9 mouse cellular contexts compared by ENCODE assay signal in the genomic region with DNA sequence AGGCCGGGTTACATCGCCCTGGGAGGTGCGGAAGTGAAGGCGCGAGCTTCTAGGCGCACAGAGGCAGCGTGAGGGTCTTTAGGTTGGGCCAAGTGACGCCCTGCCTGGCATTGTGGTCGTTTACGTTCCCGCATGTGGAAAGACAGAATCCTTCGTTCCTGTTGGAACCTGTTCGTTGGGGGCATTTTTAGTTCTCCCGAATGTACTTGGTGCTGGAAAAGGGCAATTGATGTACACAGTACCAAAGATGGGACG. TPM values are rescaled to one million over a fixed set of nuclear protein-coding genes. Genes with fewer than 3 reads are reported as not detected.
A peak's percentile ranks its signal among the peaks of the same experiment; 100 is the strongest.
DNase-seq lines count a peak whose midpoint lies in the region; ATAC-seq and TF ChIP-seq lines count a peak whose summit lies in the region.
"Had no signal": no experiment of that assay in that cellular context is flagged by ENCODE, and none has a peak within 500 bp of the region (broad histone marks: within the 10 kb centered on the region; RNA-seq: fewer than 3 reads in every experiment).

No protein-coding gene starts in this region.

- no peaks in the 10 kb centered on the region for H3K9me3 ChIP-seq in forebrain, embryonic 12.5 days
- H3K9me3 ChIP-seq in liver, embryonic 14.5 days (ENCODE audit: control insufficient read depth, low read length): no peaks in the 10 kb centered on the region

- peaks cover 38% of the 10 kb centered on the region for H3K36me3 ChIP-seq in C2C12 (ENCODE audit: control insufficient read depth, insufficient read depth)
- H3K36me3 ChIP-seq in forebrain, embryonic 12.5 days (replicated peaks): peaks cover under 1% of the 10 kb centered on the region; the same call in 1 of the 2 replicates
- H3K36me3 ChIP-seq in liver, embryonic 14.5 days (replicated peaks; ENCODE audit: control insufficient read depth, insufficient read depth, low read depth): no peaks in the 10 kb centered on the region

- peaks cover 56% of the 10 kb centered on the region for H3K79me2 ChIP-seq in C2C12 (ENCODE audit: control insufficient read depth, insufficient read depth)

- no peak for TF ChIP-seq CTCF in C2C12 (IDR thresholded peaks at IDR 0.05; ENCODE audit: control insufficient read depth, insufficient read depth, insufficient read length)
- no peak for TF ChIP-seq CTCF in liver, embryonic 14.5 days (IDR thresholded peaks at IDR 0.05; ENCODE audit: low read depth)

- no peak for TF ChIP-seq EP300 in liver, embryonic 14.5 days (IDR thresholded peaks at IDR 0.05; ENCODE audit: low read depth)

- under 1% methylated on average over 15 of the region's 15 CpGs for WGBS in forebrain, embryonic 12.5 days
- WGBS in liver, embryonic 14.5 days (ENCODE audit: insufficient replicate concordance): under 1% methylated on average over 15 of the region's 15 CpGs

- ATAC-seq in forebrain, embryonic 12.5 days (ENCODE audit: low FRiP score): no peak; the same call in 1 of the 2 replicates
- no peak for ATAC-seq in liver, embryonic 14.5 days (ENCODE audit: insufficient read depth)

- H3K4me3 ChIP-seq in C2C12 (ENCODE audit: insufficient read depth, poor library complexity, severe bottlenecking): peak overlapping the region; percentile 82
- H3K4me3 ChIP-seq in forebrain, embryonic 12.5 days (replicated peaks): peak overlapping the region; percentile 77
- peak overlapping the region; percentile 91 for H3K4me3 ChIP-seq in liver, embryonic 14.5 days (ENCODE audit: insufficient read depth in 1 of 2, low read depth in 2 of 2, low read length in 2 of 2)

- H3ac ChIP-seq in C2C12 (ENCODE audit: control insufficient read depth, insufficient read length, low read depth): peak overlapping the region; percentile 61

- H3K4me2 ChIP-seq in forebrain, embryonic 12.5 days: peak overlapping the region; percentile 94
- H3K4me2 ChIP-seq in liver, embryonic 14.5 days (ENCODE audit: low read depth): peak overlapping the region; percentile 90

- H3K79me3 ChIP-seq in C2C12 (ENCODE audit: low read depth): peaks cover 56% of the 10 kb centered on the region

- peak overlapping the region; percentile 96 for H3K27ac ChIP-seq in forebrain, embryonic 12.5 days
- H3K27ac ChIP-seq in liver, embryonic 14.5 days: peak overlapping the region; percentile 59

- H3K27me3 ChIP-seq in C2C12 (ENCODE audit: control insufficient read depth, insufficient read depth, insufficient read length): no peaks in the 10 kb centered on the region
- H3K27me3 ChIP-seq in forebrain, embryonic 12.5 days: no peaks in the 10 kb centered on the region
- no peaks in the 10 kb centered on the region for H3K27me3 ChIP-seq in liver, embryonic 14.5 days (ENCODE audit: control insufficient read depth, insufficient read depth, low read length)

- H3K4me1 ChIP-seq in forebrain, embryonic 12.5 days: peaks cover 49% of the 10 kb centered on the region
- H3K4me1 ChIP-seq in liver, embryonic 14.5 days (replicated peaks; ENCODE audit: control insufficient read depth in 2 of 2, insufficient read depth in 2 of 2, low read length in 1 of 2): peaks cover 25 to 32% of the 10 kb centered on the region in 2 experiments

- peak overlapping the region; percentile 89 for H3K9ac ChIP-seq in forebrain, embryonic 12.5 days
- H3K9ac ChIP-seq in liver, embryonic 14.5 days (replicated peaks): peak overlapping the region; percentile 94

- DNase-seq in embryo, embryonic 11 days: peak; percentile 62
- DNase-seq in embryo, embryonic 9.5 days (ENCODE audit: extremely low spot score): no peak
- DNase-seq in liver, embryonic 14.5 days (ENCODE audit: low read depth in 3 of 3, low spot score in 3 of 3): no peak
- no peak for DNase-seq in frontal cortex, postnatal 14 days (ENCODE audit: low spot score in 2 of 2)
- DNase-seq in right cerebral cortex, postnatal 4 days: no peak
- DNase-seq in MN1 (ENCODE audit: low spot score): no peak

TF ChIP-seq in C2C12, 6 proteins besides CTCF, POLR2A, EP300 and RAD21:
- TF ChIP-seq MAX (IDR thresholded peaks at IDR 0.05) (no peak), USF1 (IDR thresholded peaks at IDR 0.05; ENCODE audit: low read depth) (no peak), CEBPB (IDR thresholded peaks at IDR 0.05; ENCODE audit: low read depth) (no peak)

RNA-seq across cellular contexts. Expression of a gene that starts 0.6 kb away (rescaled TPM):
- 35.6 TPM for polyA plus RNA-seq in C2C12 (2012; fragmentation: generic; extraction: Trizol)
- polyA plus RNA-seq in forebrain, embryonic 12.5 days (2016; fragmentation: Nextera tagmentation; extraction: Ambion mirVana): 33.0 and 34.0 TPM in 2 replicates
- polyA plus RNA-seq in liver, embryonic 14.5 days (2012; rRNA removed): 16.9 and 18.4 TPM in 2 replicates
- polyA plus RNA-seq in liver, embryonic 14.5 days (2014; fragmentation: Nextera tagmentation; extraction: Ambion mirVana): 18.1 and 19.8 TPM in 2 replicates

RNA-seq across cellular contexts. Expression of a gene that starts 1.0 kb away (rescaled TPM):
- polyA plus RNA-seq in C2C12 (2012; fragmentation: generic; extraction: Trizol): 531 TPM
- 610 and 617 TPM in 2 replicates for polyA plus RNA-seq in forebrain, embryonic 12.5 days (2016; fragmentation: Nextera tagmentation; extraction: Ambion mirVana)
- 102 and 162 TPM in 2 replicates for polyA plus RNA-seq in liver, embryonic 14.5 days (2012; rRNA removed)
- 285 and 290 TPM in 2 replicates for polyA plus RNA-seq in liver, embryonic 14.5 days (2014; fragmentation: Nextera tagmentation; extraction: Ambion mirVana)

RNA-seq across cellular contexts. Expression of a gene that starts 20.5 kb away (rescaled TPM):
- 67.0 TPM for polyA plus RNA-seq in C2C12 (2012; fragmentation: generic; extraction: Trizol)
- polyA plus RNA-seq in forebrain, embryonic 12.5 days (2016; fragmentation: Nextera tagmentation; extraction: Ambion mirVana): 49.8 and 51.5 TPM in 2 replicates
- polyA plus RNA-seq in liver, embryonic 14.5 days (2012; rRNA removed): 14.8 and 16.9 TPM in 2 replicates
- 16.9 and 17.7 TPM in 2 replicates for polyA plus RNA-seq in liver, embryonic 14.5 days (2014; fragmentation: Nextera tagmentation; extraction: Ambion mirVana)

RNA-seq across cellular contexts. Expression of a gene that starts 28.7 kb away (rescaled TPM):
- not detected for polyA plus RNA-seq in C2C12 (2012; fragmentation: generic; extraction: Trizol)
- not detected in 2 replicates for polyA plus RNA-seq in forebrain, embryonic 12.5 days (2016; fragmentation: Nextera tagmentation; extraction: Ambion mirVana)
- polyA plus RNA-seq in liver, embryonic 14.5 days (2012; rRNA removed): not detected in 2 replicates
- polyA plus RNA-seq in liver, embryonic 14.5 days (2014; fragmentation: Nextera tagmentation; extraction: Ambion mirVana): not detected in 2 replicates
- polyA plus RNA-seq: gonadal fat pad, adult 2 months had no signal

RNA-seq across cellular contexts. Expression of a gene that starts 50.5 kb away (rescaled TPM):
- polyA plus RNA-seq in C2C12 (2012; fragmentation: generic; extraction: Trizol): 0.02 TPM
- polyA plus RNA-seq in forebrain, embryonic 12.5 days (2016; fragmentation: Nextera tagmentation; extraction: Ambion mirVana): 1.9 and 2.6 TPM in 2 replicates
- polyA plus RNA-seq in liver, embryonic 14.5 days (2012; rRNA removed): 0.02 TPM in 1 of 2 replicates, not detected in the other
- not detected in 2 replicates for polyA plus RNA-seq in liver, embryonic 14.5 days (2014; fragmentation: Nextera tagmentation; extraction: Ambion mirVana)
